Mouse (Mus musculus) C2C12 (cell line): ENCODE data around the gene Dnaja4. TPM values are rescaled to one million over a fixed set of nuclear protein-coding genes. Genes with fewer than 3 reads are reported as not detected.

Experiments
- H3K27me3 ChIP-seq: one replicate; pipeline ENCODE4 v1.6.1; 2011; ENCODE audit not compliant: control insufficient read depth, insufficient read depth, insufficient read length
- H3K36me3 ChIP-seq: one replicate; pipeline ENCODE4 v1.6.1; 2011; ENCODE audit not compliant: control insufficient read depth, insufficient read depth
- H3K4me3 ChIP-seq: one replicate; pipeline ENCODE4 v1.5.1; 2011; ENCODE audit warnings: mild to moderate bottlenecking, control low read depth; ENCODE audit not compliant: poor library complexity, insufficient read depth, severe bottlenecking
- H3K79me2 ChIP-seq: one replicate; pipeline ENCODE4 v1.6.1; 2011; ENCODE audit not compliant: control insufficient read depth, insufficient read depth
- H3K79me3 ChIP-seq: one replicate; pipeline ENCODE4 v1.6.1; 2011; ENCODE audit warnings: low read depth, control low read depth
- H3ac ChIP-seq: one replicate; pipeline ENCODE3; 2011; ENCODE audit warnings: low read depth; ENCODE audit not compliant: control insufficient read depth, insufficient read length
- CEBPB ChIP-seq: IDR thresholded peaks from one replicate; pipeline ENCODE4 v1.6.1; 2011; ENCODE audit warnings: low read depth, mild to moderate bottlenecking, control low read depth, moderate library complexity
- CTCF ChIP-seq: IDR thresholded peaks from one replicate; pipeline ENCODE4 v1.5.1; 2011; ENCODE audit not compliant: control insufficient read depth, insufficient read depth, insufficient read length
- FOSL1 ChIP-seq: IDR thresholded peaks from one replicate; pipeline ENCODE4 v1.8.0; 2011; ENCODE audit warnings: mild to moderate bottlenecking, low read length; ENCODE audit not compliant: poor library complexity, insufficient read depth, severe bottlenecking
- MAX ChIP-seq: IDR thresholded peaks from one replicate; pipeline ENCODE4 v1.6.1; 2011; ENCODE audit warnings: mild to moderate bottlenecking, control low read depth
- MYOD1 ChIP-seq: IDR thresholded peaks from one replicate; pipeline ENCODE4 v1.6.1; 2011; ENCODE audit warnings: low read depth; ENCODE audit not compliant: control insufficient read depth, insufficient read length
- MYOG ChIP-seq: IDR thresholded peaks from one replicate; pipeline ENCODE4 v1.6.1; 2011; ENCODE audit not compliant: control insufficient read depth, insufficient read length; ENCODE audit errors: extremely low read depth
- USF1 ChIP-seq: IDR thresholded peaks from one replicate; pipeline ENCODE4 v1.6.1; 2011; ENCODE audit warnings: low read depth, mild to moderate bottlenecking, control low read depth, moderate library complexity
- microRNA-seq: library from miRNA; unstranded; fragments of <30 nt; microRNA quantifications from one replicate; pipeline ENCODE4, GENCODE M21; 2019; ENCODE audit warnings: borderline microRNAs expressed
- polyA plus RNA-seq: library from polyadenylated mRNA; unstranded; fragments of >200 nt; fragmentation: generic; extraction: Trizol; gene quantifications from one replicate; pipeline ENCODE4 v1.2.1, GENCODE M21; 2012; ENCODE audit warnings: missing spikeins

The Dnaja4 gene
- polyA plus RNA-seq, 1 experiment, result 7.1 TPM

GRCm38 (mm10) chr9:54765336-54766085 lies 66.8 kb downstream of the Dnaja4 start:
- H3ac ChIP-seq, result no peak overlapping the region
- H3K36me3 ChIP-seq, result no peaks in the 10 kb centered on the region
- H3K27me3 ChIP-seq, result peaks cover 90% of the 10 kb centered on the region
- H3K79me3 ChIP-seq, result no peaks in the 10 kb centered on the region
- TF ChIP-seq FOSL1 (no peak), USF1 (no peak), CEBPB (no peak), MYOD1 (no peak), CTCF (no peak), MAX (no peak), MYOG (no peak)
- H3K4me3 ChIP-seq, result no peak overlapping the region
- H3K79me2 ChIP-seq, result no peaks in the 10 kb centered on the region

Small RNA genes lying within 50 kb of the gene (microRNA-seq; reads per million reads assigned to microRNA genes)
- 0.16 reads per million for gene Mir5710

Other genes with a start within 250 kb of the Dnaja4 start
- gene Dmxl2, start 197.2 kb upstream of the Dnaja4 start, polyA plus RNA-seq, result 0.25 TPM
- 0.01 TPM for gene Sh2d7, start 159.9 kb upstream of the Dnaja4 start, polyA plus RNA-seq
- 1.9 TPM for gene Cib2, start 138.7 kb upstream of the Dnaja4 start, polyA plus RNA-seq
- 84.4 TPM for gene Idh3a, start 112.5 kb upstream of the Dnaja4 start, polyA plus RNA-seq
- gene Acsbg1, start 37.0 kb upstream of the Dnaja4 start, polyA plus RNA-seq, result 36.6 TPM
- gene Wdr61, start 35.6 kb downstream of the Dnaja4 start, polyA plus RNA-seq, result 55.9 TPM
- not detected for gene Crabp1, start 65.9 kb downstream of the Dnaja4 start, polyA plus RNA-seq
- 7.8 TPM for gene Ireb2, start 164.9 kb downstream of the Dnaja4 start, polyA plus RNA-seq
- 0.08 TPM for gene Hykk, start 218.4 kb downstream of the Dnaja4 start, polyA plus RNA-seq